ENCODE assay signal across 18 mouse cellular contexts in the genomic region with DNA sequence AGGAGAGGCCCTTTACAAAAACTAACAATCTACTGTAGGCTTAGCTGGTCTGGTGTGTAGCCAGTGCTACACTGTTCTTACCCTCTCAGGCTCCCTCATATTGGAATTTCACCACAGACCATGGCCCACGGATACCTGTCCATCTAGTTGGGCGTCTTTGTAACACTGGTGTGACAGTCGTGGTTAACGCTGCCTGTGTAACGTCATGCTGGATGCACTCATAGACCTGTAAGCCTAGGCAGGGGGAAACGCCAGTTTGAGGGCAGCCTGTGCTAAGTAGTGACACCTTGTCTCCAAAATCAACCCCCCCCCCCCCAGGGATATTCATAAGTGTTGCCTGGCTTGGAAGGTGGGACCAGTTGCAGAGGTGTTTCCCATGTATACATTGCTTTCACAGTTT. TPM values are rescaled to one million over a fixed set of nuclear protein-coding genes. Genes with fewer than 3 reads are reported as not detected.
DNase-seq lines count a peak whose midpoint lies in the region; ATAC-seq and TF ChIP-seq lines count a peak whose summit lies in the region.
"Had no signal": no experiment of that assay in that cellular context is flagged by ENCODE, and none has a peak within 500 bp of the region (broad histone marks: within the 10 kb centered on the region; RNA-seq: fewer than 3 reads in every experiment).

No protein-coding gene starts in this region.

- H3K9ac ChIP-seq in heart, embryonic 11.5 days (ENCODE audit: low read depth, low read length) = no peak overlapping the region
- no peak overlapping the region for H3K9ac ChIP-seq in hindbrain, postnatal 0 days (replicated peaks; ENCODE audit: low read length)
- no peak overlapping the region for H3K9ac ChIP-seq in hindbrain, embryonic 16.5 days (ENCODE audit: low read depth, low read length)
- H3K9ac ChIP-seq in lung, embryonic 16.5 days (ENCODE audit: low read length) = no peak overlapping the region
- H3K9ac ChIP-seq in limb, embryonic 13.5 days = no peak overlapping the region
- no peak overlapping the region for H3K9ac ChIP-seq in forebrain, postnatal 0 days
- H3K9ac ChIP-seq: forebrain, embryonic 13.5 days; hindbrain, embryonic 14.5 days; limb, embryonic 15.5 days; neural tube, embryonic 15.5 days had no signal

- no peaks in the 10 kb centered on the region for H3K27me3 ChIP-seq in heart, embryonic 11.5 days (ENCODE audit: control insufficient read depth, insufficient read depth, low read length)
- no peaks in the 10 kb centered on the region for H3K27me3 ChIP-seq in hindbrain, postnatal 0 days (ENCODE audit: insufficient read depth, low read length)
- H3K27me3 ChIP-seq in hindbrain, embryonic 16.5 days (replicated peaks; ENCODE audit: control insufficient read depth, insufficient read depth, low read length) = no peaks in the 10 kb centered on the region
- no peaks in the 10 kb centered on the region for H3K27me3 ChIP-seq in lung, embryonic 16.5 days (ENCODE audit: control insufficient read depth, insufficient read depth, low read depth, low read length)
- no peaks in the 10 kb centered on the region for H3K27me3 ChIP-seq in limb, embryonic 13.5 days
- no peaks in the 10 kb centered on the region for H3K27me3 ChIP-seq in forebrain, postnatal 0 days (ENCODE audit: insufficient read depth, low read length)
- H3K27me3 ChIP-seq: forebrain, embryonic 13.5 days; limb, embryonic 15.5 days; neural tube, embryonic 15.5 days had no signal

- no peak for TF ChIP-seq CTCF in hindbrain, postnatal 0 days (IDR thresholded peaks at IDR 0.05; ENCODE audit: low read depth)
- no peak for TF ChIP-seq CTCF in forebrain, postnatal 0 days (IDR thresholded peaks at IDR 0.05; ENCODE audit: low read depth)

- no peak for DNase-seq in heart, postnatal 10 days
- no peak for DNase-seq in hindbrain, postnatal 0 days (ENCODE audit: low spot score)
- no peak for DNase-seq in lung, postnatal 14 days
- no peak for DNase-seq in forebrain, postnatal 0 days
- DNase-seq: adrenal gland, adult 8-10 months; cerebellum, adult 9-10 months; gastrocnemius, postnatal 10 days had no signal

- H3K4me1 ChIP-seq in heart, embryonic 11.5 days (ENCODE audit: control insufficient read depth, insufficient read depth, low read length) = peaks cover 69% of the 10 kb centered on the region
- H3K4me1 ChIP-seq in hindbrain, postnatal 0 days (ENCODE audit: insufficient read depth, low read length) = peaks cover 28% of the 10 kb centered on the region
- H3K4me1 ChIP-seq in hindbrain, embryonic 16.5 days (ENCODE audit: control insufficient read depth, insufficient read depth, low read depth, low read length) = peaks cover 28% of the 10 kb centered on the region
- H3K4me1 ChIP-seq in lung, embryonic 16.5 days (replicated peaks; ENCODE audit: control insufficient read depth, insufficient read depth, low read length) = peaks cover 66% of the 10 kb centered on the region
- H3K4me1 ChIP-seq in limb, embryonic 13.5 days = peaks cover 78% of the 10 kb centered on the region
- peaks cover 26% of the 10 kb centered on the region for H3K4me1 ChIP-seq in forebrain, postnatal 0 days (ENCODE audit: insufficient read depth)

- no peak overlapping the region for H3K27ac ChIP-seq in heart, embryonic 11.5 days (ENCODE audit: low read depth, low read length)
- H3K27ac ChIP-seq in hindbrain, postnatal 0 days = no peak overlapping the region
- no peak overlapping the region for H3K27ac ChIP-seq in hindbrain, embryonic 16.5 days (ENCODE audit: low read depth, low read length)
- no peak overlapping the region for H3K27ac ChIP-seq in lung, embryonic 16.5 days (ENCODE audit: low read length)
- H3K27ac ChIP-seq in limb, embryonic 13.5 days = no peak overlapping the region
- H3K27ac ChIP-seq in forebrain, postnatal 0 days (ENCODE audit: low read depth, low read length) = no peak overlapping the region
- H3K27ac ChIP-seq: forebrain, embryonic 13.5 days; hindbrain, embryonic 14.5 days; kidney, postnatal 0 days; limb, embryonic 15.5 days; neural tube, embryonic 15.5 days had no signal

- intact Hi-C loops in heart, postnatal 10 days (cut with DNase I) = loop anchor here (10.0 kb wide), 1 partner anchor 283 kb away; no protein-coding TSS in a partner anchor

- peak overlapping the region; percentile 29; the same call in 1 of the 2 replicates for H3K4me2 ChIP-seq in heart, embryonic 11.5 days
- 0 out of 2 replicates have a peak overlapping the region, but pooled peaks have one; percentile 5 for H3K4me2 ChIP-seq in hindbrain, postnatal 0 days (ENCODE audit: low read depth, low read length)
- no peak overlapping the region for H3K4me2 ChIP-seq in hindbrain, embryonic 16.5 days (ENCODE audit: low read length)
- H3K4me2 ChIP-seq in lung, embryonic 16.5 days (ENCODE audit: low read depth, low read length) = peak overlapping the region; percentile 4; the same call in 1 of the 2 replicates
- H3K4me2 ChIP-seq in limb, embryonic 13.5 days (replicated peaks) = peak overlapping the region; percentile 12
- H3K4me2 ChIP-seq in forebrain, postnatal 0 days (ENCODE audit: low read depth) = no peak overlapping the region
- H3K4me2 ChIP-seq: forebrain, embryonic 13.5 days; hindbrain, embryonic 14.5 days had no signal

- no peak overlapping the region for H3K4me3 ChIP-seq in heart, embryonic 11.5 days (ENCODE audit: low read depth, low read length)
- no peak overlapping the region for H3K4me3 ChIP-seq in hindbrain, postnatal 0 days (ENCODE audit: low read length)
- no peak overlapping the region for H3K4me3 ChIP-seq in hindbrain, embryonic 16.5 days (ENCODE audit: low read length)
- no peak overlapping the region for H3K4me3 ChIP-seq in lung, embryonic 16.5 days (ENCODE audit: low read length)
- H3K4me3 ChIP-seq in limb, embryonic 13.5 days = no peak overlapping the region
- H3K4me3 ChIP-seq in forebrain, postnatal 0 days (ENCODE audit: low read depth, low read length) = no peak overlapping the region
- H3K4me3 ChIP-seq: erythroblast, embryonic 14.5 days; forebrain, embryonic 13.5 days; limb, embryonic 15.5 days; neural tube, embryonic 15.5 days had no signal

- H3K9me3 ChIP-seq in heart, embryonic 11.5 days (replicated peaks; ENCODE audit: control insufficient read depth, low read length) = no peaks in the 10 kb centered on the region
- no peaks in the 10 kb centered on the region for H3K9me3 ChIP-seq in hindbrain, postnatal 0 days (ENCODE audit: low read length)
- no peaks in the 10 kb centered on the region for H3K9me3 ChIP-seq in hindbrain, embryonic 16.5 days (ENCODE audit: control insufficient read depth, low read length)
- H3K9me3 ChIP-seq in lung, embryonic 16.5 days (ENCODE audit: control insufficient read depth, low read length) = no peaks in the 10 kb centered on the region
- no peaks in the 10 kb centered on the region for H3K9me3 ChIP-seq in limb, embryonic 13.5 days
- no peaks in the 10 kb centered on the region for H3K9me3 ChIP-seq in forebrain, postnatal 0 days (ENCODE audit: low read length)
- H3K9me3 ChIP-seq: forebrain, embryonic 13.5 days; limb, embryonic 15.5 days; neural tube, embryonic 15.5 days had no signal

- no peak for ATAC-seq in heart, embryonic 11.5 days (replicated peaks; ENCODE audit: insufficient number of reproducible peaks, low FRiP score, low TSS enrichment)
- ATAC-seq in hindbrain, postnatal 0 days = no peak
- no peak for ATAC-seq in hindbrain, embryonic 16.5 days
- ATAC-seq in lung, embryonic 16.5 days (ENCODE audit: low read depth) = peak; percentile 6; the same call in 1 of the 2 replicates
- no peak for ATAC-seq in limb, embryonic 13.5 days (ENCODE audit: low FRiP score, low read depth)
- ATAC-seq in forebrain, postnatal 0 days = no peak
- ATAC-seq: forebrain, embryonic 13.5 days; intestine, embryonic 16.5 days had no signal

- 55% methylated on average over 6 of the region's 6 CpGs for WGBS in heart, embryonic 11.5 days (ENCODE audit: insufficient replicate concordance)
- WGBS in hindbrain, postnatal 0 days = 71% methylated on average over 6 of the region's 6 CpGs
- 78% methylated on average over 6 of the region's 6 CpGs for WGBS in hindbrain, embryonic 16.5 days
- 61% methylated on average over 6 of the region's 6 CpGs for WGBS in lung, embryonic 16.5 days
- WGBS in limb, embryonic 13.5 days = 59% methylated on average over 6 of the region's 6 CpGs
- WGBS in forebrain, postnatal 0 days = 68% methylated on average over 6 of the region's 6 CpGs

- no peaks in the 10 kb centered on the region for H3K36me3 ChIP-seq in heart, embryonic 11.5 days (ENCODE audit: control insufficient read depth, insufficient read depth, low read length)
- H3K36me3 ChIP-seq in hindbrain, postnatal 0 days (ENCODE audit: insufficient read depth, low read length) = no peaks in the 10 kb centered on the region
- H3K36me3 ChIP-seq in hindbrain, embryonic 16.5 days (ENCODE audit: control insufficient read depth, insufficient read depth, low read length) = no peaks in the 10 kb centered on the region
- no peaks in the 10 kb centered on the region for H3K36me3 ChIP-seq in lung, embryonic 16.5 days (ENCODE audit: control insufficient read depth, insufficient read depth, low read length)
- no peaks in the 10 kb centered on the region for H3K36me3 ChIP-seq in limb, embryonic 13.5 days
- H3K36me3 ChIP-seq in forebrain, postnatal 0 days (ENCODE audit: insufficient read depth) = no peaks in the 10 kb centered on the region
- H3K36me3 ChIP-seq: limb, embryonic 15.5 days; neural tube, embryonic 15.5 days had no signal

RNA-seq across cellular contexts. Expression of gene Igf1r, which starts 4.7 kb away (rescaled TPM):
- 16.1 and 19.3 TPM in 2 replicates for polyA plus RNA-seq in heart, embryonic 11.5 days (2014; fragmentation: Nextera tagmentation; extraction: Ambion mirVana)
- total RNA-seq in heart, postnatal 10 days (2021) = 10 to 100 TPM; 29.4 to 31.0 TPM
- 36.2 and 43.2 TPM in 2 replicates for total RNA-seq in hindbrain, postnatal 0 days (2014; rRNA removed)
- polyA plus RNA-seq in hindbrain, postnatal 0 days (2015; fragmentation: Nextera tagmentation; extraction: Ambion mirVana) = 12.1 and 13.1 TPM in 2 replicates
- polyA plus RNA-seq in hindbrain, embryonic 16.5 days (2015; fragmentation: Nextera tagmentation; extraction: Ambion mirVana) = 16.4 and 19.3 TPM in 2 replicates
- polyA plus RNA-seq in lung, embryonic 16.5 days (2015; fragmentation: Nextera tagmentation; extraction: Ambion mirVana) = 19.9 and 22.9 TPM in 2 replicates
- polyA plus RNA-seq in limb, embryonic 13.5 days (2015; fragmentation: Nextera tagmentation; extraction: Ambion mirVana) = 36.8 and 39.4 TPM in 2 replicates
- 31.6 and 37.8 TPM in 2 replicates for total RNA-seq in forebrain, postnatal 0 days (2014; rRNA removed)
- 8.1 and 12.8 TPM in 2 replicates for polyA plus RNA-seq in forebrain, postnatal 0 days (2015; fragmentation: Nextera tagmentation; extraction: Ambion mirVana)

Comparison
In these comparisons a context has a peak if more than half of its experiments do, and no peak if none do; other contexts are left out.
1. H3K4me2 ChIP-seq: peak in heart, embryonic 11.5 days (single experiment), hindbrain, postnatal 0 days (single experiment), lung, embryonic 16.5 days (single experiment) and limb, embryonic 13.5 days (single experiment); none in hindbrain, embryonic 16.5 days (single experiment) and forebrain, postnatal 0 days (single experiment).